Mouse (Mus musculus): ENCODE measurements around the gene Lce1h. TPM values are rescaled to one million over a fixed set of nuclear protein-coding genes. Genes with fewer than 3 reads are reported as not detected.

Lce1h gene
- not detected for total RNA-seq (2021)
- long read RNA-seq, experiment 1 = 0 reads
- long read RNA-seq, experiment 2 = 0 reads

- DNase-seq = no peak
- intact Hi-C loops (cut with DNase I) = no loop called here
Observed at GRCm38 (mm10) chr3:92764965-92765364, at the start of gene Lce1h. Gene Lce1h (minus strand): TSS chr3:92765065.

DNA sequence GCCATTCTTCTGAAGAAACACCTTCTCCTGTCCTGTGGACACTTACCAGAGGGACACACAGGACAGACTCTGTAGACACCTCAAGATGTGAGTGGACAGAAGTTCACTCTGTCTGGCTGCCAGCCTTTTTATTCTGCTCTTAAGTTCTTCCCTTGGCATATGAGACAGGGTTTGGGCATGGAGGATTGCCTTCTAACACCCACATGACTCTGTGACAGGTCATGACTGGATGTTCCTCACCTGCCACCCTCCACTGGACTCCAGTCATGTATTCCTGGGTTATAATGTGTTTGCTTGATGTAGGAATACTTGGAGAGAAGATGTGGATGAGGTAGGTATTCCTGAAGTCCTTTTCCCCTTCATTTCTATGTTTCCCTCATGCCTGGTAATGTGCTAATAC lies 42.9 kb upstream of the Lce1h start, which contains the start of gene Lce1k:
Gene Lce1k, minus strand, starts transcription at position 101 of the 400 bp plus-strand sequence.
- intact Hi-C loops (cut with DNase I) = no loop called here
- no peak for DNase-seq

GRCm38 (mm10) chr3:92790414-92790813 lies 25.5 kb upstream of the Lce1h start, which contains the start of gene Lce1j:
Gene Lce1j (minus strand): TSS chr3:92790514.
- intact Hi-C loops (cut with DNase I) = no loop called here
- DNase-seq = no peak

DNA sequence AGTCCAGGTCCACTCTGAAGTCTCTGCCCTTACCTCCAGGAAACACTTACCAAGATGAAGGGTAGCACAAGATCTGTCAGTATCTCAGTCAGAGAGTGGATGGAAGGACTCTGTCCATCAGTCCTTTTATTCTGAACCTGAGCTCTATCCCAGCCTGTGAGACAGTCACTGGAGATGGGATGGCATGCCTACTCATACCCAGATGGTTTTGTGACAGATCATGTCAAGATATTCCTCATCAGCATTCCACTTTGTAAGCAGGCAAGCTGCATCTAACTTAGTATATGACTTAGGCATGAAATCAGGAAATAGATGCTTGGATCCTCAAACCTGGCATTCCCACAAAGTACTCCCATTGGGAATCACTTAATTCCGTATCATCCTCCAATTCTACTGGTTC lies 13.9 kb upstream of the Lce1h start, which contains the start of gene Lce1i:
Gene Lce1i, minus strand, starts transcription at position 101 of the 400 bp plus-strand sequence.
- DNase-seq = no peak
- intact Hi-C loops (cut with DNase I) = no loop called here

DNA sequence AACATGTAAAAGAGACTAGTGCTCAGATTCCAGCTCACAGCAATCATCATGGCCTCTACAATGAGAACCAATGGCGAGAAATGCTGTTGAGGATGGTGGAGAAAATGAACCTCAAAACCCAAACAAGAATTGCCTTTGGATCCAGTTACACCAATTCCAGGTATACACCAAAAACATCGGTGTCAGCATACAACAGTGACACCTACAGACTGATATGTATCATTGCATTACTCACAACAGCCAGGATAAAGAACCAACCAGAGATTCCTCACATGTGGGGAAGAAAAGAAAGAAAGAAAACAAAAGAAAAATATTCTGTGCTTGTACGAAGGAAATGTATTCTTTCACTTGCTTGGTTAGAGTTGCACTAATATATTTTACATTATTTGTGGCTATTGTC lies 6.7 kb upstream of the Lce1h start:
- intact Hi-C loops (cut with DNase I) = no loop called here
- no peak for DNase-seq

GRCm38 (mm10) chr3:92753197-92753596 lies 11.7 kb downstream of the Lce1h start:
- intact Hi-C loops (cut with DNase I) = no loop called here
- no peak for DNase-seq

DNA sequence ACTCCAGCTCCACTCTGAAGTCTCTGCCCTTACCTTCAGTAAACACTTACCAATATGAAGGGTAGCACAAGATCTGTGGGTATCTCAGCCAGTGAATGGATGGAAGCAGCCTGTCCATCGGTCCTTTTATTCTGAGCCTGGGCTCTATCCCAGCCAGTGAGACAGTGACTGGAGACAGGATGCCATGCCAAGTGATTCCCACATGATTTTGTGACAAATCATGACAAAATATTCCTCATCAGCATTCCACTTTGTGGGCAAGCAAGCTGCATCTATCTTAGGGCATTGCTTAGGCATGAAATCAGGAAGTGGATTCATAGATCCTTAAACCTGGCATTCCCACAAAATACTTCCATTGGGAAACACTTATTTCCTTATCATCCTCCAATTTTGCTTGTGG lies 12.6 kb downstream of the Lce1h start, which contains the start of gene Lce1g:
Gene Lce1g, minus strand, starts transcription at position 101 of the 400 bp plus-strand sequence.
- DNase-seq = no peak
- intact Hi-C loops (cut with DNase I) = no loop called here

DNA sequence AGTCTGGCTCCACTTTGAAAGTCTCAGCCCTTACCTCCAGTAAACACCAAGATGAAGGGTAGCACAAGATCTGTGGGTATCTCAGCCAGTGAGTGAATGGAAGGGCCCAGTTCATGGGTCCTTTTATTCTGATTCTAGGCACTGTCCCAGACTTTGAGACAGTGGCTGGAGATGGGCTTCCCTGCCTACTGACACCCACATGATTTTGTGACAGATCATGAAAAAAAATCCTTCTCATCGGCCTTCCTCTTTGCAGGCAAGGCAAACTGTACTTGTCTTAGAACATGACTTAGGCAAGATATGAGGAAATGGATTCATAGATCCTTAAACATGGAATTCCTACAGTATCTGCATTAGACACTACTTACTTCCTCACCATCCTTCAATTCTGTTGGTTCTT lies 25.9 kb downstream of the Lce1h start, which contains the start of gene Gm38119:
Gene Gm38119, minus strand, starts transcription at position 101 of the 400 bp plus-strand sequence.
- intact Hi-C loops (cut with DNase I) = no loop called here
- DNase-seq = no peak

DNA sequence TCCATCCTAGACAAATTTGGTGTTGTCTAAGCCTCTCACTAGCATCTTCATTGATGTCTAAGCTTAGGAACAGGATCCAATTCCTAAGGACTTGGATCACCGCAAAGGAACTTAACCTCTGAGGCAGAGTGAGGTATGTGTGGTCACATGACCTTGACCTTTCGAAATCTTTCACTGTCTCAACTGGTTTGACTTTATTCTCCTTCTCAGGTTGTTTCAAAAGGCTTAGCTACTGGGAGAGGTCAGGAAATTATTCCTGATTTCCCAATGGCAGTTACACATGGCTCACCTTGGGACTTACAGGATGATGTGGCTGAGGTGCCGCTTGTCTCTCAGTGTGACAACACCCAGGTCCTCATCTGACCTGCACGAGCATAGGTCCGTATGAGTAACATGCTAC lies 42.2 kb downstream of the Lce1h start:
- intact Hi-C loops (cut with DNase I) = no loop called here
- no peak for DNase-seq

DNA sequence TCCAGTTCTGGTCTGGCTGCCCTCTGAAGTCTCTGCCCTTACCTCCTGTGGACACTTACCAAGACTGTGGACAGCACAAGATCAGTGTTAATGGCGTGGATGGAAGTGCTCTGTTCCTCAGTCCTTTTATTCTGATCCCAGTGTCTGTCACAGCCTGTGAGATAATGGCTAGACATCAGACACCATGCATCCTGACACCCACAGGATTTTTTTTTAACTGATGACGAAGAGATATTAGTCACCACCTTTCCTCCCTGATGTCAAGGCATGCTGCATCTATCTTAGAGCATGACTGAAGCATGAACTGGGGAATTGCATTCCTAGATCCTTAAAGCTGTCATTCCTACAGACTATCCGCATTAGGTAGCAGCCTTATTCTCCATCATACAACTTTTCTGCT lies 44.6 kb downstream of the Lce1h start, which contains the start of gene Lce1f:
Gene Lce1f, minus strand, starts transcription at position 101 of the 400 bp plus-strand sequence.
- DNase-seq = no peak
- intact Hi-C loops (cut with DNase I) = no loop called here

DNA sequence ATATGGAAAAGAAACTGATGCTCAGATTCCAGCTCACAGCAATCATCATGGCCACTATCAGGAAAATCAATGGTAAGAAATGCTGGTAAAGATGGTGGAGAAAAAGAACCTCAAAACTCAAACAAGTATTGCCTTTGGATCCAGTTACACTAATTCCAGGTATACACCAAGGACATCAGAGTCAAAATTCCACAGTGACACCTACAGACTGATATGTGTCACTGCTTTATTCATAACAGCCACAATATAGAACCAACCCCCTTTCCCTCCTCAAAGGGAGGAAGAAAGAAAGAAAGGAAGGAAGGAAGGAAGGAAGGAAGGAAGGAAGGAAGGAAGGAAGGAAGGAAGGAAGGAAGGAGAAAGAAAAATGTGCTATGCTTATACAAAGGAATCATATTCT lies 49.7 kb downstream of the Lce1h start:
- no peak for DNase-seq
- intact Hi-C loops (cut with DNase I) = no loop called here

Other genes starting within 250 kb of the Lce1h start
- not detected for gene 2310046K23Rik, start 230.6 kb downstream of the Lce1h start, total RNA-seq (2021)
- not detected for gene Ivl, start 191.3 kb downstream of the Lce1h start, total RNA-seq (2021)
- not detected for gene Smcp, start 176.1 kb downstream of the Lce1h start, total RNA-seq (2021)
- gene 2210017I01Rik, start 157.6 kb downstream of the Lce1h start, total RNA-seq (2021) = not detected
- not detected for gene Lce6a, start 143.4 kb downstream of the Lce1h start, total RNA-seq (2021)
- not detected for gene Lce1a1, start 116.8 kb downstream of the Lce1h start, total RNA-seq (2021)
- gene Lce1b, start 108.1 kb downstream of the Lce1h start, total RNA-seq (2021) = not detected
- gene Lce1a2, start 94.8 kb downstream of the Lce1h start, total RNA-seq (2021) = not detected
- gene Lce1c, start 85.8 kb downstream of the Lce1h start, total RNA-seq (2021) = not detected
- not detected for gene Lce1d, start 77.9 kb downstream of the Lce1h start, total RNA-seq (2021)
- not detected for gene Lce1e, start 56.0 kb downstream of the Lce1h start, total RNA-seq (2021)
- gene Lce1f, start 44.7 kb downstream of the Lce1h start, total RNA-seq (2021) = not detected
- gene Gm38119, start 26.0 kb downstream of the Lce1h start, total RNA-seq (2021) = not detected
- not detected for gene Lce1g, start 12.7 kb downstream of the Lce1h start, total RNA-seq (2021)
- gene Lce1i, start 13.8 kb upstream of the Lce1h start, total RNA-seq (2021) = not detected
- not detected for gene Lce1j, start 25.4 kb upstream of the Lce1h start, total RNA-seq (2021)
- not detected for gene Lce1k, start 42.8 kb upstream of the Lce1h start, total RNA-seq (2021)
- not detected for gene Kprp, start 62.2 kb upstream of the Lce1h start, total RNA-seq (2021)
- gene Lce1l, start 86.2 kb upstream of the Lce1h start, total RNA-seq (2021) = not detected
- gene 2310050C09Rik, start 105.2 kb upstream of the Lce1h start, total RNA-seq (2021) = not detected
- gene Lce3a, start 161.2 kb upstream of the Lce1h start, total RNA-seq (2021) = not detected
- gene Lce3b, start 167.9 kb upstream of the Lce1h start, total RNA-seq (2021) = not detected
- gene Lce3c, start 179.4 kb upstream of the Lce1h start, total RNA-seq (2021) = not detected
- gene Lce3d, start 192.3 kb upstream of the Lce1h start, total RNA-seq (2021) = not detected
- gene Lce3e, start 202.0 kb upstream of the Lce1h start, total RNA-seq (2021) = not detected
- gene Lce3f, start 227.2 kb upstream of the Lce1h start, total RNA-seq (2021) = not detected